Mouse (Mus musculus): ENCODE data around the gene Wdr72. TPM values are rescaled to one million over a fixed set of nuclear protein-coding genes. Genes with fewer than 3 reads are reported as not detected.

Gene Wdr72
- polyA plus RNA-seq, 1 experiment from 2014 or later, result 0.19 TPM

DNA sequence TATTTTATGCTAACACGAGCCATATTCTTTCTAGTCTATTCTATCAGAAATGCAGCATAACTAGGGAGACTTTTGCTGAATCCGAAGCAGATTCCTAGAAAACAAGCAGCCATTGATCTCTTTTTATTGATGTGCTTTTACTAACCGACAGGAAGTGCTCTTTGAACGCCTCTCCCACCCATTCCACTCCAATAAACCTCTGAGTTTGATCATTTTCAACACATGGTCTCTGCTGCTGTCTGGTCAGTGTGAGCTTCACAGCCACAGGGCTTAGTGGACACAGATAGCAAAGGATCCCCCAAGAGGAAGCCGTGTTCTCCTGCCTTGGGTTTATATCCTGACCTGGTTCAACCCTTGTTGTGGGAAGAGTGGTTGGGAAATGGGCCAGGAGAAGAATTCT, 218.7 kb downstream of the Wdr72 start:
- no peak for DNase-seq (ENCODE audit: low spot score)
- no peak overlapping the region for H3K4me2 ChIP-seq (ENCODE audit: low read length)
- 90% methylated on average over 5 of the region's 5 CpGs for WGBS
- no peaks in the 10 kb centered on the region for H3K9me3 ChIP-seq (replicated peaks; ENCODE audit: control insufficient read depth, low read length)
- H3K4me3 ChIP-seq (ENCODE audit: low read depth, low read length), result no peak overlapping the region
- peaks cover 4% of the 10 kb centered on the region; the same call in 1 of the 2 replicates for H3K4me1 ChIP-seq (ENCODE audit: control insufficient read depth, insufficient read depth, low read length)
- ATAC-seq, result no peak
- H3K36me3 ChIP-seq (ENCODE audit: control insufficient read depth, insufficient read depth, low read length), result no peaks in the 10 kb centered on the region
- no peak overlapping the region for H3K27ac ChIP-seq (ENCODE audit: low read depth, low read length)
- 0 out of 2 replicates have a peak, but pooled peaks cover 3% of the 10 kb centered on the region for H3K27me3 ChIP-seq (replicated peaks; ENCODE audit: control insufficient read depth, insufficient read depth, low read length)
- no peak overlapping the region for H3K9ac ChIP-seq (ENCODE audit: low read length)

DNA sequence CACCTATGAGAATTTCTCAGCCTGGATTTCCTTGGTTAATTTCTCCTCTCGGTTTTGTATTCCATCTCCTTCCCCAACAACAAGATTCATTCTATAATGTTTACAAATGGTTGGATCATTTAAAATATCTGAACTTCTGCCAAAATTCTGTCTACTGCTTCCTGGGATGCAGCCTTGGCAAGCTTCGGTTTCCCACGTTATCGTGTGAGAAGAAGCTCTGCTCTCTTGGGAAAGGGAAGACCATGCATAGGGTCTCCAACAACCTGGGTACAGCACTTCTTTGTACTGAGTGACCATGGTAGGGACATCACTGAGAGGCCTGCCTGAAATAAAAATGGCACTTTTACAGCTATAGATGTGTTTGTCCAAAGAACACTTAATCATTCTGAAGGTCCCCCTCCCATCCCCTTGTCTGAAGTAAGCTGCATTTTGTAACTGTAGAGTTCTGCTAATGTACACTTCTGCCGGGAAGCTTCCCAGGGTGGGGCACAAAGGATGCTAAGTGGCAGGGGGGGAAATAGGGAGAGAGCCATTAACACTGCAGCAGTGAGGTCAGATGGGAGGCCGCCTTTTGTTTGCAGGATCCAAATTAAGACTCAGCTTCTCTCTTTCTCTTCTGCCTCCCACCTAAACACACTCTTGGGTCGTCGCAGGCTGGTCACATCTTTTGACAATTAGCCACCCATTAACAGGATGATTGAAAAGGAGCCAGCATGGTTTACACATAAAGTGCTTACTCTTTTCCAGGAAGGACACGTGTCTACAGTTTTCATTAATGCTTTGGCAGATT, 220.7 kb downstream of the Wdr72 start:
- Histone ChIP-seq H3K36me3 (ENCODE audit: control insufficient read depth, insufficient read depth, low read length) (no peaks in the 10 kb centered on the region), H3K9ac (ENCODE audit: low read length) (no peak overlapping the region), H3K4me3 (ENCODE audit: low read depth, low read length) (no peak overlapping the region), H3K4me1 (ENCODE audit: control insufficient read depth, insufficient read depth, low read length) (peaks cover 4% of the 10 kb centered on the region; the same call in 1 of the 2 replicates), H3K9me3 (replicated peaks; ENCODE audit: control insufficient read depth, low read length) (no peaks in the 10 kb centered on the region), H3K27ac (ENCODE audit: low read depth, low read length) (no peak overlapping the region), H3K4me2 (ENCODE audit: low read length) (peak overlapping the region; percentile 23; the same call in 1 of the 2 replicates), H3K27me3 (replicated peaks; ENCODE audit: control insufficient read depth, insufficient read depth, low read length) (0 out of 2 replicates have a peak, but pooled peaks cover 3% of the 10 kb centered on the region)
- WGBS, result 17% methylated on average over 9 of the region's 9 CpGs
- ATAC-seq (peak; percentile 63; the same call in 1 of the 2 replicates), DNase-seq (ENCODE audit: low spot score) (peak; percentile 67)

DNA sequence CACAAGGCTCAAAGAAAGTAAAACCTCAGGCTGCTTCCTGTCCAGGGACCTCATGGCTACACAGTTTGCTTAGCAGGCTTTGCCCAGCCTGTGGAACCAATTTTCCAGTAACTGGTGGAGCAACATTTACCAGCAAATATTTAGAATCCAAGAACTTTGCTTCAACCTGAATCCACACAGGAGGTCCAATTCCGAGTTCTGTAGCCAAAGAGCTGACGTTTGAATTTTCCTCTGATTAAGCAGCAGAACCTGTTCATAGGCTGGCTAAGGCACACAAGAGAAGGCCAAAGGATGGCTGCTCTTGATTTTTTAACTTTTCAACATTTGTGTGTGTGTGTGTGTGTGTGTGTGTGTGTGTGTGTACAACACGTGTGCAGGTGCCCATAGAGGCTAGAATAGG, 222.2 kb downstream of the Wdr72 start:
- no peak overlapping the region for H3K4me3 ChIP-seq (ENCODE audit: low read depth, low read length)
- H3K9me3 ChIP-seq (replicated peaks; ENCODE audit: control insufficient read depth, low read length), result no peaks in the 10 kb centered on the region
- no peak overlapping the region for H3K4me2 ChIP-seq (ENCODE audit: low read length)
- DNase-seq (ENCODE audit: low spot score) (no peak), ATAC-seq (no peak)
- H3K27me3 ChIP-seq (replicated peaks; ENCODE audit: control insufficient read depth, insufficient read depth, low read length), result 0 out of 2 replicates have a peak, but pooled peaks cover 3% of the 10 kb centered on the region
- H3K4me1 ChIP-seq (ENCODE audit: control insufficient read depth, insufficient read depth, low read length), result peaks cover 4% of the 10 kb centered on the region; the same call in 1 of the 2 replicates
- H3K9ac ChIP-seq (ENCODE audit: low read length), result no peak overlapping the region
- WGBS, result 71% methylated on average over 3 of the region's 3 CpGs
- no peaks in the 10 kb centered on the region for H3K36me3 ChIP-seq (ENCODE audit: control insufficient read depth, insufficient read depth, low read length)
- no peak overlapping the region for H3K27ac ChIP-seq (ENCODE audit: low read depth, low read length)

Other genes starting within 250 kb of the Wdr72 start
- 1.1 and 1.7 TPM in 2 replicates for gene Unc13c, start 141.4 kb upstream of the Wdr72 start, polyA plus RNA-seq (2014; fragmentation: Nextera tagmentation; extraction: Ambion mirVana)

Measured in forebrain, embryonic 14.5 days (tissue).